Mouse (Mus musculus) left cerebral cortex, postnatal 36 days (tissue): ENCODE results near the gene Kat6b. TPM values are rescaled to one million over a fixed set of nuclear protein-coding genes. Genes with fewer than 3 reads are reported as not detected.
"Not testable (repeated sequence)": the region's sequence is repeated elsewhere in the genome, so short reads cannot be mapped to it uniquely, and the experiment has no call there.

Source experiments
- DNase-seq, 2 experiments: peaks; one replicate each; pipeline ENCODE4 v3.0.0; 2021 to 2022; ENCODE audit warnings: low spot score in 2 of 2, mixed read lengths in 1 of 2
- intact Hi-C: fragments of 180-260 bp; cut with DNase I; formaldehyde crosslinking; loops from one replicate; pipeline ENCODE4 v1.15.1; 2025
- total RNA-seq, 2 experiments: library from RNA; stranded (reverse); gene quantifications; 2 replicates each; pipeline ENCODE4 v1.2.3; 2021

The Kat6b gene
- total RNA-seq, 2 experiments from 2014 or later = 107 to 111 TPM

DNA sequence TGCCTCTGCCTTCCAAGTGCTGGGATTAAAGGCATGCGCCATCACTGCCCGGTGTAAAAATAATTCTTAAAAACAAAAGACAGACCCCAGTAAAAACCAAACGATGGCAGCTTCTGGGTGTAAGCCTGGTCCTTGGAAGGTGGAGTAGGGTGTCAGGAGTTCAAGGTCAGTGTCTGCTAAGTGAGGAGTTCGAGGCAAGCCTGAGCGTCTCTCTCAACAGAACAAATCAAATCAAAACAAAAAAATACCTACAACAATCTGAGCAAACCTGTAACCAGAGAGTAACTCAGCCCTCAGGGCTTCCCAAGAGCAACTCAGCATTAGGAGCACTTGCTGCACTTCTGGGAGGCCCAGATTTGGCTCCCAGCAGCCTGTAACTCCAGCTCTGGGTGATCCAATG, 1.0 kb upstream of the Kat6b start:
- no peak for DNase-seq
- intact Hi-C loops = no loop called here

DNA sequence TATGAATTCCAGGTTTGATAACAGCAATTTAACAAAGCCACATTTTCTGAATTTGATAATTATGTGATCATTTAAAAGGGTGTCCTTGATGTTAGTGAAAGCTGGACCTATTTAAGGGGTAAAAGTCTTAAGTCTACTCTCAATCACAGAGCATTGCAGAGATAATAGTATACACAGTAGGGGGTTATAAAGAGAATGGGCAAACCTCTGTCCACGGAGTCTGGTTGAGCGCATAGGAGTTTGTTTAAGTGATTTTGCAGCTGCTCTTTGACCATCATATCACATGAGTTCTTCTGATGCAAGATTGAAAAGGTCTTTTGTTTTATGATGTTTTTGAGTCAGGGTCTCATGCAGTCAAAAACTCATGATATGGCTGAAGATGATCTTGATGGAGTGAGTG, 3.0 kb downstream of the Kat6b start:
- no peak for DNase-seq
- intact Hi-C loops = no loop called here

DNA sequence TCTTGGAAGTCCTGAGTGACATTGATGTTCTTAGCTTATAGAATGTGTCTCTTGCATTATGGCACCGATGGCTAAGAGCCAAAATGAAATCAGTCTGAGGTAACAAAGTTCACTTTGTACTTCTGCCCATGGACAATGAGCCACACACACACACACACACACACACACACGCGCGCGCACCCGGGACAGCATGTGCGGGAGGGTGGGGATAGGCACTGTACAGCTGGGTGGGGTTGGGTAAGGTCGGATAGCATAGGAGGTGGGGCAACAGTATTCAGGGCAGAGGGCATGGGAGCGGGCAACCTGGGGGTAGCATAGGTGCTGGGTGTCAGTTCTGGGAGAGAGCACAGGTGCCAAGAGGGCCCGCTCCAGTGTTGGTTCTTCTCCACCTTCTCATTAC, 3.5 kb downstream of the Kat6b start:
- no peak for DNase-seq
- intact Hi-C loops = no loop called here

DNA sequence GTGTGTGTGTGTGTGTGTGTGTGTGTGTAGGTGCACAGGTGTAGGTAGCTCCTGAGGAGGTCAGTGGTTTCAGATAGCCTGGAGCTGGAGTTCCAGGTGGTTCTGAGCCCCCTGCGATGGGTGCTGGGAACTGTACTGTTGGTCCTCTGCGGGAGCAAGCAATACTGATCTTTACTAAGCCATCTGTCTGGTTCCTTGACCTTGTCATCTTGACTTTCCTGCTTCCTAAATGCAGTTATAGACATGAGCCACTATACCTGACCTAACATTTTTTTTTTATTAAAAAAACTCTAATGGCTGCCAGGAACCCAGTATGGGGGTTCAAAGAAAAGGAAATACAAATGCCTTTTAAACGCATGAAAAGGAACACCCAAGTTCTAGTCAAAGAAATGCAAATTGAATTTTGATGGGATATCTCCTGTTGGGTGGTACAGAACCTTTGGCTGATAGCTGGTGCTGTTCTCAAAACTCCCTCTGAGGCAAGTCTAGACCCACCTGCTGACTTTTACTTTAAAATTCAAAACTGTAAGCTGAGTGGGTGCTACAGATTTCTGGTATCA, 4.8 kb downstream of the Kat6b start:
- no peak for DNase-seq
- intact Hi-C loops = no loop called here

DNA sequence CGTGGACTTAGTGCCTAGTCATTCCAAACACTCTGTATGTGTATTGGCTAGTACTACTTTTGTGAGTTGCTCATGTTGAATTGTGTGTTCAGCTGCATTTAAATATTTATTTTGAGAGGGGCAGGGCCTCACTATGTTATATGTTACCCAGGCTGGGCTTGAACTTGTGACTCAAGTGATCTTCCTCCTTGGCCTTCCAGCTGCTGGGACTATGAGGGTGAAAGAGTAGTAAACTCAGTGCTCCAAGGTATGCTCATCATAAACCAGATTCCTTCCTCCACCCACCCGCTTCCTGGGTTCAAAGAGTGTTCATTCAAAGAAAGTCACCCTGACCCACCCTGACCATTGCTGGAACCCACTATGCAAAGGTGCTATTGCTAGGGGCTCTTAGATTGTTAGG, 5.9 kb downstream of the Kat6b start:
- DNase-seq, intact Hi-C loops: not testable (repeated sequence)

DNA sequence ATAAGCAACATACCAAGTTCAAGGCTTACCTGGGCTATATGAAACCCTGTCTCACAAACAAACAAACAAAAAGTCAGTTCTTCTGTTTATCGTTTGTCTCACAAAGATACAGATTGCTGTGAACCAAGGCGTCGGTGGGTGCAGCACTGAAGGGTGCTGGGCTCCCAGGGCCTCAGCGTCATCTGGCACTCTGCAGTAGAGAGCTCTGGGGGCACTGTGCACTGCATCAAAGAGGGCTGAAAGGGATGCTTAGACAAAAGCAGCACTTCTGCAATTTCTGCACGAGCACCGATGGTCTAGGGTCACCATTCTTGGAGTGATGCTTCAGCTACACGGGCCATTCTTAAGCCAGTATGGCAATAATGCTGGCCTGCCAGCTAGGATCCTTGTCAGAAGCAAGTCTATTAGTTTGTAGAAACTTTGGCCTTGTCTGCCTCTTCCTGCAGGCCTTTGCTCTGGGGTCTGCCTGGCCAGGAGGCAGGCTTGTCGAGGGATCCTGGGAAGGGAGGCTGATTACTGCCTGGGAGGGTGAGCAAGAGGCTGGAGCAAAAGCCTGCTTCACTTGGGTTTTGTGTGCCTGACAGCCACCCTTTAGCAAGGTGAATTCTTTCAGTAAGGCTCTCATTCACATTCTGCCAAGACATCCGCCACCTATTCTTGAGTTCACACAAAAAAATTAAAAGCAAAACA, 7.3 kb downstream of the Kat6b start:
- intact Hi-C loops, DNase-seq: not testable (repeated sequence)

DNA sequence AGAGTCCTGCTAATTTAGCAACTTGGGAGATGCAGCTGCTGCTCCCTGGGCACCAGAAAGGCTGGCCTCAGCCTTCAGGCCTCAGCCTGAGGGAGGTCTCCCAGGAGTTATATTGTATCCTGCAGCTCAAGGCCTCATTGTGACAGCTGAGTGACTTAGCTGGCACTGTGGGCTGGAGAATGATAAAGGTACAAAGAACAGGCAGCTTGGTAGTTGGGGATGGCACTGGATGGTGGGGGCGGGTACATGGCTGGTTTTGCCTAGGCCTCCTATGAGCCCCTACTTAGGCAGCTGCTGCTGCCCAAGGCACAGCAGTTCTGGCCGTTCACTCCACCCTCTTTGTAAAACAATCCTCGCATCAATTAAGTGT, 7.9 kb downstream of the Kat6b start:
- DNase-seq = no peak

DNA sequence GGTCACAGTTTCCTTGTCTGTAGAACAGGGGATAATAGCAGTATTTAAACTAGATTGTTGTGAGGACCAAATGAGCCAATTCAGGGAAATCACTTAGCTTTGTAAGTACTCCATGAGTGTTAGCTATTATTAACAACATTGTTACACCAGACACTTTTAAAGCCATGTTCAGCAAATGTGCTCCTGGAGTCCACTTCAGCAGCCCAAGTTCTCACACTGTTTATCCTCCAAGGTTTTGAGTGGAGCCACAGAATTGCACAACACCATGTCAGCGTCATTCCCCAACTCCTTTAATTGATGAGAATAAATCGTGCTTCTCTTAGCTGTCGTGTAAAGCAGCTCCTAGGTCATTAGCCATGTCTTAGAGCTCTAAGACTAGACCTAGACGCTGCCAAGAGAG, 8.9 kb downstream of the Kat6b start:
- intact Hi-C loops = loop anchor here (10.0 kb wide), 1 partner anchor 115 kb away; no protein-coding TSS in a partner anchor
- no peak for DNase-seq

More for the DNA sequence above, 7.9 kb downstream of the Kat6b start:
- intact Hi-C loops = no loop called here

DNA sequence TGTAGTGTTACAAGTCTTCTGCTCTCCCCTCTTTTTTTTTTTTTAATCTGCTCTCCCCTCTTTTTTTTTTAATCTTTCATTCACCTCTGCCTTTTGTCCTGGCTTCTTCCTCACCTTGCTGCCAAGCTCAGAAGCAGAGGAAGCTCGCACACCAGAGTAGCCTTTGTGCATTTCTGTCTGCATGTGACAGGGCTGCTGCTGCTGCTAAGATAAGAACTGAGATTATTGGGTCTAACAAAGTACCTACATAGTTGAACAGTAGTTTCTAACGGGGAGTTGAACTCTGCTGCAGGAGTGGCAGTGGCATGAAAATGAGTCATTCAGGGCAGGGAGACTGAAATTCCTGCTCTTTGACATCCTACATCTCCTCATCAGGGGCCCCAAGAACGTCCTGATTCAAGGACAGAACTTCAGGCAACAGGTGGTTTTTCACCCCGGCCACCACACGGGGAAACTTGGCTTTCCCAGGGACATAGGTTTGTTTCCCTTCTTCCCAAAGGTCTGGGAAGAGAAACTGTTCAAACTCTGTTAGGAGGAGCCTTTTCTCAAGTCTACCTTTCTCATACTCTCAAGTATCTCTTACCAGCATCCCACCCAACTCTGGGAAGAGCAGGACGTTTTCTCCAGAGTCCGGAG, 17.2 kb downstream of the Kat6b start:
- intact Hi-C loops = loop anchor here (10.0 kb wide), 1 partner anchor 124 kb away; no protein-coding TSS in a partner anchor
- DNase-seq = no peak

DNA sequence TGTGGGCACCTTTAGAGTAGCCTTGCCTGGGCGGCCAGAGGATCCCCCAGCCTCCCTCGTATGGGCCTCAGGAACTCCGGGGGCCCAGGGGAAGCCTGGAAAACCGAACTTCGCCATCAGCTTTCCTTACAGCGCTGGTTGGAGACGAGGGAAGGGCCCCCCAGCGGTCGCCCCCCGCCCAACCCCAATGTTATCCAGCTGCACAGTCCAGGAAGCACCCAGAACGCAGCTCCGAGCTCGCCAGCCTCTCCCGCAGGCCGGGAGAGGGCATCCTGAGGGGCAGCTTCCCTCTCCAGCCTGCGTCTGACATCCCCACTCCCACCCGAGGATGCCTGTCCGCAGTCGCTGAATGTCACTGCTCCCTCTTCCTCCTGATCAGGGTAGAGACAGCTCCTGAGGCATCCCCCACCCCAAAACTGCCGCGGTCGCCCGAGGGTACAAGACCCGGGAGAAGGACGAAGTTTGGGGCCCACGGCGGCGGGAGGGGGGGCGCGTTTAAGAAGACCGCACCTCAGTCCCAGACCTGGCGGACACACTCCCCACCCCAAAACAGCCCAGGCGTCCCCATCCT, 17.9 kb downstream of the Kat6b start:
- intact Hi-C loops = loop anchor here (10.0 kb wide), 1 partner anchor 124 kb away; no protein-coding TSS in a partner anchor
- DNase-seq = peak; percentile 34 to 36

DNA sequence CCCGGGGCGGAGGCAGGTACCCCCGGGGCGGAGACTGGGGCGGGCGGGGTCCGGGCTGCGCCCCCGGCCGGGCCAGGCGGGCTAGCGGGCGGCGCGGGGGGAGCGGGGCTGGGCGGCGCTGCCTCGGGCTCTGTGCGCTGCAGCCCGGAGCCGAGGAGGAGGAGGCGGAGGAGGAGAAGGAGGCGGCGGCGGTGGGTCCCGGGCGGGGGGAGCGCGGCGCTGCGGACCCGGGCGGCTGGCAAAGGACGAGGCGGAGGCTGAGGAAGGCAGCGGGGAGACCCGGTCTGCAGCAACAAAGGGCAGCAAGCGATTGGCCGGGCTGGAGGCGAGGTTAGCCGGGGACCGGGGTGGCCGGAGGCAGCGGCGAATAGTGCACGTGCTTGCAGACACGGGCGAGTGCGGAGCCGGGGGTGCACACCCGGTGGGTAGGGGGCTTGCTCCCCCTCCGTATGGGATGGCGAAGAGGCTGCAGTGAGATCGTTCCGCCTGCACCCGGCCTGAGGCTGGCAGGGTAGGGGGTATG, 18.5 kb downstream of the Kat6b start:
- DNase-seq = peak; percentile 69 to 80
- intact Hi-C loops = loop anchor here (5.0 to 10.0 kb wide), 5 partner anchors 108 to 362 kb away; no protein-coding TSS in a partner anchor

DNA sequence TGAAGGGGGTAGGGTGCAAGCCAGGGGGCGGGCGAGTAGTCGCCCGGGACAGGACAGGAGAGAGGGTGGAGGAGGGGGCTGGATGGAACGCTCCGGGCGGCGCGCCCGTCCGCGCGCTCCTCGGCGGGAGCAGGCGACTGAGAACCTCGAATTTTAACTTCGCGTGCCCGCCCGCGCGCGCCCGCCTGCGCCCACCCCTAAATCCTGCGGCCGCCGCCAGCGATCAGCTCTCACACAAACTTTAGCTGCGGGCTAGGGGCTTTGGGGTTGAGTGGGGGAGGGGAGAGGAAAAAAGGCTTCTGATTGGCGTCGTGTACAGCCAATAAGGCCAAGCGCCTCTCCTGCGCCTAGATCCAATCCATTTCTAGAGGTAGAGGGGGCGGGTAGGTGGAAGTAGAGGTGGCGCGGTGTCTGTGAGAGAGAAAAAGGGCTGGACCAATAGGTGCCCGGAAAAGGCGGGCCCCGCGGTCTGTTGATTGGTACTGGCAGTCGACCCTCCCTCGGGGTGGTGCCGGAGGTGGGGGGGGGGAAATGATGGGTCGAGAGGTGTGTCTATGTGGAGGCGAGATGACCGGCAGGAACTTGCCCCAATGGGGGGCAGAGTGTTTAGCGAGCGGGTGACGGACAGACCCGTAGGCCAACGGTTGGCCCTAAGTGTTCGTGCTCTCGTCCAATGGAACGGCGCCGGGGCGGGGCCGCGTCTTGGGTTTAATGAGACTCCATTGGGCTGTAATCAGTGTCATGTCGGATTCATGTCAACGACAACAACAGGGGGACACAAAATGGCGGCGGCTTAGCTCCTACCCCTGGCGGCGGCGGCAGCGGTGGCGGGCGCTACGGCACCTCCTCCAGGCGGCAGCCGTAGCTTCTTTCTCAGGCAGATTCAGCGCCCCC, 19.2 kb downstream of the Kat6b start:
- intact Hi-C loops = loop anchor here (5.0 kb wide), 4 partner anchors 107 to 363 kb away; no protein-coding TSS in a partner anchor
- DNase-seq = peak; percentile 99 to 100

DNA sequence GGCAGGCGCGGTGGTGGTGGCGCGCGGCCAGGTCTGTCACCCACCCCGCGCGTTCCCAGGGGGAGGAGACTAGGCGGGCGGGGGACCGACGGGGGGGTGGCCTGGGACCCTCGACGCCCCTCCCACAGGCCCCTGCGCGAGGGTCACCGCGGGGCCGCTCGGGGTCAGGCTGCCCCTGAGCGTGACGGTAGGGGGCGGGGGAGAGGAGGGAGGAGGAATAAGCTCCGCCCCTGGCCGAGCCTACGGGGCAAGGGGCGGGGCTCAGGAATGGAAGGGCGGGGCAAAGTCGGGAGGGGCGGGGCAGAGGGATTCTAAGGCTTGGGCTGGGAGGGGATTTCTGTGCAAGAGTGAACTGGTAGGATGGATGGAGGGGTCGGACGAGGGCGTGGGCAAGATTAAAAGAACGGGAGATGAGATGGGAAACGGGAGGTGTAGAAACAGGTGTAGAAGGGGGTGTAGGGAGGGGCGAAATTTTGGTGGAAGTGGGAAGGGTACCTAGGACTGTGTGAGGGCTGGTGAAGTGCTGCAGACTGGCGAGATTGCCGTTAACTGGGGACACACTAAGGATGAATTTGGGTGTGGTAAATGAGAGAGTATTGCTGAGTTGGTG, 19.9 kb downstream of the Kat6b start:
- intact Hi-C loops = loop anchor here (5.0 kb wide), 4 partner anchors 106 to 364 kb away; no protein-coding TSS in a partner anchor

DNA sequence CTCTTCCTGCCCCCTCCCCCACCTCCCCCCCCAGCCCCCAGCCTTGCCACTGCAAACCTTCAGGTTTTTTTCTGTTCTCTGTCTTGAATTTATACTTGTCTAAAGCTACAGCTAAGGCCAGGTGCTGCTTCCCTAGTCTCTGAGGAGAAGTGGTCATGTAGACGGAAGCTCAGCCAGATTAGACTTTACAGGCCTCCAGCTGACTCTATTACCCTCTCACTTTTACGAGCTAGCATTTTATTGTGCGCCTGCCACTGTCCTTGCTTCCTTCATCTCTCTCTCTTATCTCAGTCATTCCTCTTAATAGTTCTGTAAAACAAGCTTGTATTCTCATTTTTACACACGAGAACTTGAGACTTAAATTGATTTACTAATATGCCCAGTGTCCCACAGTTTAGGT, 23.8 kb downstream of the Kat6b start:
- no peak for DNase-seq
- intact Hi-C loops = no loop called here

More for the DNA sequence above, 19.9 kb downstream of the Kat6b start:
- no peak for DNase-seq

DNA sequence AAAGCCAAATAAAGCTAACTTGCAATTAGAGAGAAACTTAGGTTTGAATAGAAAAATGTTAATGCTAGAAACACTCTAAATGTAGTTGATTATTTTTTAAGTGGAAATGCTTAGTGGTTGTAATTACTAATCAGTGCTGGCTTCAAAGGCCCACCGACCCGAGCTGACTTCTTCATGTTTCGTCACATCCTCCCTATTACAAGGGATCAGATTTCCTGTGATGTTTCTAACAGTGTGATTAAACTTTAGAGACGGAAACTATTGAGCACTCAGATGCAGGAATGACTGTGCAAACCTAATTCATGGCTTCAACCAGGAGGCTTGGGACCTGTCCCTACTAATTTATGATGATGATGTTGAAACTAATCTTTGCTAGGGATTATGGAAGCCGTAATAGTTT, 25.8 kb downstream of the Kat6b start:
- DNase-seq = no peak
- intact Hi-C loops = no loop called here

DNA sequence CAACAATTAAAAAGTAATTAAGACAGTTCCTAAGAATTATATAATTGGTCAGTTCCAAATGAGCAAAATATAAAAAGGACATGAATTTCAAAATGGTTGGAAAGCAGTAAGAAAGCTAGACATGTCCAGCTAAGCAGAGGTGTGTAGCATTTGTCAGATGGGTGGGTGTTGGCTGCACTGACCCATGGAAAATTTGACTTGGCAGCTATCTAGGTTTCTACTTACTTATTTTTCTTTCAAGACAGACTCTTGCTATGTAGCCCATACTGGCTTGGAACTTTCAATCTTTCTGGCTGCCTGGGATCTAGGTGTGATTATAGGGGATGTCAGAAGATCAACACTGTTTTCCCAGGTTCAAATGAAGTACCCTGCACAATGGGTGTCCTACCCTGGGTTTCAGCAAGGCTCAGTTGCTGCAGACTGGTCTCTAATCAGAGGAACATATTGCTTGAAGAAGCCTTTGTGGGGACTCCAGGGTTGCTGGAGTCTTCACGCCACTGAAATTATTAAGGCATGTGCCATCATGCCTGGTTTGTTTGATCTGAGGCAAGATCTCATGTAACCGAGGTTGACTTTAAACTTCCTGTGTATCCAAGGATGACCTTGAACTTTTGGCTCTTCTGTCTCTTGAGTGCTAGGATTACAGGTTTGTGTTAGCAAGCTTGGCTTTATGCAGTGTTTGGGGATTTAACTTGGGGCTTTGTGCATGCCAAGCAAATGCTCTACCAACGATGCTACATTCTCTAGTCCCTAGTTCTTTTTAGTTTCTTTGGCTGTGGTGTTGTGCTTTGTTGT, 28.1 kb downstream of the Kat6b start:
- intact Hi-C loops = no loop called here
- DNase-seq = no peak

DNA sequence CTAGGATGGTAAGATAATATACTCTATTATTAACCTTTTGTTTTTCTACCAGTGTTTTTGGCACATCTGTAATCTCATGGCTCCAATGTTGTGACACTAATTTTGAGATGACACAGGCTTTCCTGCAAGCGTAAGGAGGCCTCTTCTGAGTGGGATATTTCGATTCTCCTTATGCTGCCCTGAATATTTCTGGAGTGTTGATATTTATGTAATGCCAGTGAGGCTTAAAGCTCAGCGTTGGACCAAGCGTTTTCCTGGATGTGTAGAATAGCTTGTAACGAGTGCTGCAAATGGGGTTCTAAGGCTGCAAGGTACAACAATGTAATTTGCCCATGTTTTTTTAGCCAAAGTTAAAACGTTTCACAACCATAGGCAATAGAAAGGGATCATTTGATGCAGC, 30.2 kb downstream of the Kat6b start:
- no peak for DNase-seq
- intact Hi-C loops = no loop called here

DNA sequence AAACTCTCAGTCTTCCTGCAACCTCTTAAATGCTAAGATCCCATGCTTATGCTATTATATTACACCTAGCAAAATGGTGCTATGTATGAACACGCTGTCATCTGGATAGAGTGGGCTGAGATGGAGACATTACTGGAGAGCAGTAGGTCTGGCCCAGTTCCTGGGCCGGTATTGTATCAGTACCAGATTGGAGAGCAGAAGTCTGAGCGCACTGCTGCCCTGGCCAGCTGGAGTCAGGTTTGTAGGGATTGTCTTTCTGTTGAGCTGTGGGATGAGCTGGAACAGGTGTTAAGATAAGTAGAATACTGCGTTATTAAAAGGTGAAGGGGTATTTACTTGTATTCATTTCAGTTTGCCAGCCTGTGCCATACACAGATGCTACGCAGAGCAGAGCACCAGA, 34.3 kb downstream of the Kat6b start:
- DNase-seq = no peak
- intact Hi-C loops = no loop called here
